Mouse (Mus musculus) kidney, postnatal 0 days (tissue): Measurements from ENCODE around the gene Tmem141. TPM values are rescaled to one million over a fixed set of nuclear protein-coding genes. Genes with fewer than 3 reads are reported as not detected.

Source experiments
- ATAC-seq: fragments of 200-750 bp; cut with Nextera tagmentation; replicated peaks from 2 replicates; pipeline ENCODE4 v1.8.0; 2017; ENCODE audit warnings: low read depth, moderate number of reproducible peaks, moderate TSS enrichment, moderate library complexity; ENCODE audit not compliant: low FRiP score
- DNase-seq: peaks from one replicate; pipeline ENCODE4 v3.0.0-alpha.2; 2016; ENCODE audit warnings: low spot score
- H3K27ac ChIP-seq: fragments of 300-500 bp; sonication (generic); 2 replicates; pipeline ENCODE4 v1.5.1; 2014; ENCODE audit warnings: mild to moderate bottlenecking
- H3K27me3 ChIP-seq: fragments of 300-500 bp; sonication (generic); 2 replicates; pipeline ENCODE4 v1.6.1; 2014; ENCODE audit warnings: low read length, mixed read lengths; ENCODE audit not compliant: insufficient read depth
- H3K36me3 ChIP-seq: fragments of 300-500 bp; sonication (generic); 2 replicates; pipeline ENCODE4 v1.6.1; 2014; ENCODE audit warnings: low read length, mixed read lengths; ENCODE audit not compliant: insufficient read depth
- H3K4me1 ChIP-seq: fragments of 300-500 bp; sonication (generic); replicated peaks from 2 replicates; pipeline ENCODE4 v1.6.1; 2014; ENCODE audit warnings: antibody characterized with exemption, low read length, mixed read lengths; ENCODE audit not compliant: insufficient read depth
- H3K4me2 ChIP-seq: fragments of 300-500 bp; sonication (generic); 2 replicates; pipeline ENCODE4 v1.6.1; 2014; ENCODE audit warnings: mild to moderate bottlenecking, low read length, moderate library complexity, mixed read lengths
- H3K4me3 ChIP-seq: fragments of 300-500 bp; sonication (generic); replicated peaks from 2 replicates; pipeline ENCODE4 v1.5.1; 2014; ENCODE audit warnings: low read depth, low read length
- H3K9ac ChIP-seq: fragments of 300-500 bp; sonication (generic); 2 replicates; pipeline ENCODE4 v1.6.1; 2014; ENCODE audit warnings: low read depth, low read length
- H3K9me3 ChIP-seq: fragments of 300-500 bp; sonication (generic); replicated peaks from 2 replicates; pipeline ENCODE4 v1.6.1; 2016; ENCODE audit warnings: low read length, inconsistent platforms, mixed read lengths
- CTCF ChIP-seq: IDR thresholded peaks from 2 replicates; pipeline ENCODE4 v1.5.1; 2016; ENCODE audit warnings: antibody characterized with exemption, low read depth, mild to moderate bottlenecking, moderate library complexity
- WGBS: fragments of 180-500 bp; shearing (Covaris S2); extraction: QIAGEN DNeasy Blood & Tissue Kit; methylation state at CpG from one replicate; pipeline ENCODE4 v1.1.7; 2014; 5-methylcytosine and 5-hydroxymethylcytosine counted together
- polyA plus RNA-seq: library from polyadenylated mRNA; unstranded; fragments of >200 nt; fragmentation: Nextera tagmentation; extraction: Ambion mirVana; gene quantifications from 2 replicates; pipeline ENCODE4 v1.2.1, GENCODE M21; 2015

Gene Tmem141
- polyA plus RNA-seq, 1 experiment from 2014 or later, result 41.7 TPM

DNA sequence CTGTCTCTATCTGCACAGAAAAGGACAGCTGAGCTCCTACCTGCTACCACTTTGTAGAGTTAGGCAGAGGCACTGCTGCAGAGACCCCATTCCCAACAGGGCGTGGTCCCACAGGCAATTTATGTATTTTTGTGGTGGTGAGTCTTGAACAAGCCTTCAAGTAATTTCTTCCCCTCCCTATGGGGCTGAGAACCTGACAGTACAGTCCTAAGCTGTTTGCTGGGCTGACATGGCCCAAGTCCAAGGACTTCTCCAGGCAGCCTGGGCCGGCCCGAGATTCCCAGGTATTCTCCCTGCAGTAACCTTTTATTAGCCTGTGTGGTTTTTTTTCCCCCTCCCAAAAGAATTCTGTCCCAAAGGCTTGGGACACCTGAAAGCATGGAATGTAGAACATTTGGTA lies 37.7 kb downstream of the Tmem141 start:
- no peak overlapping the region for H3K9ac ChIP-seq
- no peak for ATAC-seq
- peaks cover 21% of the 10 kb centered on the region; the same call in 1 of the 2 replicates for H3K27me3 ChIP-seq
- H3K9me3 ChIP-seq, result no peaks in the 10 kb centered on the region
- no peak for DNase-seq
- H3K4me2 ChIP-seq, result no peak overlapping the region
- no peak overlapping the region for H3K27ac ChIP-seq
- H3K4me3 ChIP-seq, result no peak overlapping the region
- H3K4me1 ChIP-seq, result peaks cover 18% of the 10 kb centered on the region
- no peak for TF ChIP-seq CTCF
- peaks cover 37% of the 10 kb centered on the region for H3K36me3 ChIP-seq
- 83% methylated on average over 3 of the region's 3 CpGs for whole genome bisulfite sequencing

DNA sequence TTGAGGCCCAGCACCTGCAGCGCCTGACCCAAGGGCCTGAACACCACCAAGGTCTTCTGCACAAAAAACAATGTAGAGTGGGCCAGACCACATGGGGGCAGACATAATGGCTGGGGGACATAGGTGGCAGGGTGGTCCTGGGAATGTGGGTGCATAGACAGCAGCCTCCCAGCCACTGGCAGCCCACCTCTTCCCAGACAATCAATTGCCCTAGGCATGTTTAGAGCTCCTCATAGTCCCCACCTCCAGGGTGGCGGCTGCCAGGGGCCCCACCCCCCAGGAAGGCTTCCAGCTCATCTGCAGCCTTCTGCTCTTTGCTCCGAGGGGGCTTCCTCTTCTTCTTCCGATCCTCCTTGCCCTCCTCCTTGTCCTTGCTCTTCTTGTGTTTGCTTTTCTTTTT lies 38.2 kb downstream of the Tmem141 start:
- no peak overlapping the region for H3K4me3 ChIP-seq
- no peak for ATAC-seq
- no peak for TF ChIP-seq CTCF
- no peaks in the 10 kb centered on the region for H3K9me3 ChIP-seq
- WGBS, result 61% methylated on average over 4 of the region's 4 CpGs
- DNase-seq, result no peak
- no peak overlapping the region for H3K4me2 ChIP-seq
- peaks cover 34% of the 10 kb centered on the region for H3K36me3 ChIP-seq
- H3K9ac ChIP-seq, result no peak overlapping the region
- H3K27me3 ChIP-seq, result peaks cover 27% of the 10 kb centered on the region
- no peak overlapping the region for H3K27ac ChIP-seq
- H3K4me1 ChIP-seq, result peaks cover 23% of the 10 kb centered on the region

GRCm38 (mm10) chr2:25583120-25583481 lies 38.7 kb downstream of the Tmem141 start:
- H3K27ac ChIP-seq, result no peak overlapping the region
- peaks cover 28% of the 10 kb centered on the region for H3K4me1 ChIP-seq
- H3K27me3 ChIP-seq, result peaks cover 31% of the 10 kb centered on the region
- 86% methylated on average over 6 of the region's 6 CpGs for WGBS
- H3K4me3 ChIP-seq, result no peak overlapping the region
- DNase-seq (no peak), ATAC-seq (no peak)
- no peaks in the 10 kb centered on the region for H3K9me3 ChIP-seq
- peaks cover 30% of the 10 kb centered on the region for H3K36me3 ChIP-seq
- no peak for TF ChIP-seq CTCF
- H3K4me2 ChIP-seq, result no peak overlapping the region
- H3K9ac ChIP-seq, result no peak overlapping the region

GRCm38 (mm10) chr2:25582466-25583119 lies 39.2 kb downstream of the Tmem141 start:
- ATAC-seq (no peak), DNase-seq (peak; percentile 57)
- 45% methylated on average over 12 of the region's 12 CpGs for WGBS
- no peak overlapping the region for H3K4me3 ChIP-seq
- peaks cover 33% of the 10 kb centered on the region for H3K4me1 ChIP-seq
- no peaks in the 10 kb centered on the region for H3K9me3 ChIP-seq
- TF ChIP-seq CTCF, result no peak
- H3K27me3 ChIP-seq, result peaks cover 36% of the 10 kb centered on the region
- H3K4me2 ChIP-seq, result no peak overlapping the region
- H3K27ac ChIP-seq, result no peak overlapping the region
- H3K9ac ChIP-seq, result no peak overlapping the region
- H3K36me3 ChIP-seq, result peaks cover 27% of the 10 kb centered on the region

DNA sequence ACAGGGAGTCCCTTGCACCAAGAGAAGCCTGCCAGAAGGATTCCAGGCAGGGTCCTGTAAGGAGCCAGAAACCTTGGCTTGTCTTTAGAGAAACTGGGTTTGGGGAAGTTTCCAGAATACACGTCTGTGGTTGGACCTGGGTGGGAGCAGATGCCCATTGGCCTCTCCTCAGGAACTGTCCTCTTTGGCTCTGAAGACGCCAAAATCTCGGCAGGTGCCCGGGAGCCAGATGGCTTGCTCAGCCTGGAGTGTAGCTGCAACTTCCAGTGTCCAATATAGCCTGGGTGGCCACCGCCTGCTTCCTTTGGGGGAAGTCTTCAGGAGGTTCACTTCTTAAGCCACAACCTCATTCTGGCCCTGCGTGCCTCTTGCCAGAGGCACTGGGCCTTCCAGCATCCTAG lies 39.9 kb downstream of the Tmem141 start:
- Histone ChIP-seq H3K9me3 (no peaks in the 10 kb centered on the region), H3K36me3 (peaks cover 20% of the 10 kb centered on the region), H3K4me3 (no peak overlapping the region), H3K4me1 (peaks cover 39% of the 10 kb centered on the region), H3K27ac (no peak overlapping the region), H3K9ac (no peak overlapping the region), H3K27me3 (peaks cover 43% of the 10 kb centered on the region), H3K4me2 (peak overlapping the region; percentile 78)
- no peak for TF ChIP-seq CTCF
- ATAC-seq, result no peak
- WGBS, result 27% methylated on average over 6 of the region's 6 CpGs
- DNase-seq, result no peak

DNA sequence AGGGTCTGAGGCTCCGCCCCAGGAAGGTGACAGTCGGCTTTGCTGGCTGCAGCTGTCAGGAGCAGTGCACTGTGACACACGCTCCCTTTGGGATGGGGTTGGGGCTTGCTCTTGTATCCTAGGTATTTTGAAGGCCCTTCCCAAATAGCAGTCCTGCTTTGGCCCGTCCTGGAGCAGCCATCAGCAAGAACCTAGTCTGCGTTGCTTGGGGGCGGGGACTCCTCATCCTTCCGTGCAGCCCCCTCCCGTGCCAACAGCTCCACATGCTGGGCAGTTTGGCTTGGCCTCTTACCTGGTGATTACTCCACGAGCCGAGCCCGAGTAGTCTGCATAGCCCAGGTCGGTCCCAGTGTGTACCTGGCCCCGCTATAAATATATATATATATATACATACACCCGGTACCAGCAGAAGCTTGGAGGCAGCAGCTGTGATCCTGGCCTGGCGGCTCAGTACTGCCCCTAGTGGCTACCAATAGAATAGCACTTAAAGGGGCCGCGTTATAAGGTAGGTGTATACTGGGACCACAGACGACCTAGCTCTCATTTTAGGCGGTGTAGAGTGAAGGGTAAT lies 40.4 kb downstream of the Tmem141 start, which contains the start of gene Ajm1:
Gene Ajm1, minus strand, starts transcription at position 464 of the 571 bp plus-strand sequence.
- peaks cover 48% of the 10 kb centered on the region for H3K27me3 ChIP-seq
- no peaks in the 10 kb centered on the region for H3K9me3 ChIP-seq
- WGBS, result 5% methylated on average over 19 of the region's 19 CpGs
- peak; percentile 93 for DNase-seq
- H3K36me3 ChIP-seq, result peaks cover 18% of the 10 kb centered on the region
- H3K4me3 ChIP-seq, result peak within 1 kb of the TSS; percentile 33
- peak within 1 kb of the TSS; percentile 49; the same call in 1 of the 2 replicates for H3K9ac ChIP-seq
- H3K4me2 ChIP-seq, result peak within 1 kb of the TSS; percentile 78
- H3K4me1 ChIP-seq, result peaks cover 39% of the 10 kb centered on the region
- peak; percentile 40 for ATAC-seq
- H3K27ac ChIP-seq, result no peak within 1 kb of the TSS
- peak; percentile 89 for TF ChIP-seq CTCF
